Mouse (Mus musculus): ENCODE data around the gene Pold4. TPM values are rescaled to one million over a fixed set of nuclear protein-coding genes. Genes with fewer than 3 reads are reported as not detected.
"Not testable (repeated sequence)": the region's sequence is repeated elsewhere in the genome, so short reads cannot be mapped to it uniquely, and the experiment has no call there.

Pold4 gene
- polyA plus RNA-seq, 1 experiment from 2014 or later: 21.1 TPM

DNA sequence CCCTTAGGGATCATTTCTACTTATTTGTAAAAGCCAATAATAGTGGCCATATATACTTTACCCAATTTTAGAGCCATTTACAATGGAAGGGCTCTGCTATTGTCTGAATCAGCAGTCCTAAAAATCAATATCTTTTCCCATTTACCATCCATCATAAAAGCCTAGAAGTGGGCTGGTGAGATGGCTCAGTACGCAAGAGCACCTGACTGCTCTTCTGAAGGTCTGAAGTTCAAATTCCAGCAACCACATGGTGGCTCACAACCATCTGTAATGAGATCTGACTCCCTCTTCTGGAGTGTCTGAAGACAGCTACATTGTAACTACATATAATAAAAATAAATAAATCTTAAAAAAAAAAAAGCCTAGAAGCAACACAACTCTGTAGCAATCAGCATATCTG lies 17.0 kb downstream of the Pold4 start:
- 65% methylated on average over 1 of the region's 1 CpGs for WGBS
- ATAC-seq (ENCODE audit: low read depth); H3K9ac ChIP-seq (replicated peaks; ENCODE audit: low read depth, low read length); H3K4me3 ChIP-seq (ENCODE audit: low read depth, low read length); H3K9me3 ChIP-seq (ENCODE audit: control insufficient read depth, low read length); H3K27ac ChIP-seq (ENCODE audit: low read depth, low read length); H3K4me2 ChIP-seq (ENCODE audit: low read depth, low read length); H3K36me3 ChIP-seq (ENCODE audit: control insufficient read depth, insufficient read depth, low read length); H3K27me3 ChIP-seq (ENCODE audit: control insufficient read depth, insufficient read depth, low read length); H3K4me1 ChIP-seq (ENCODE audit: control insufficient read depth, insufficient read depth, low read length): not testable (repeated sequence)

GRCm38 (mm10) chr19:4254230-4254629 lies 22.5 kb downstream of the Pold4 start:
- Histone ChIP-seq H3K27me3 (ENCODE audit: control insufficient read depth, insufficient read depth, low read length) (no peaks in the 10 kb centered on the region), H3K4me1 (ENCODE audit: control insufficient read depth, insufficient read depth, low read length) (0 out of 2 replicates have a peak, but pooled peaks cover 2% of the 10 kb centered on the region), H3K4me2 (ENCODE audit: low read depth, low read length) (no peak overlapping the region), H3K36me3 (ENCODE audit: control insufficient read depth, insufficient read depth, low read length) (no peaks in the 10 kb centered on the region), H3K4me3 (ENCODE audit: low read depth, low read length) (no peak overlapping the region), H3K27ac (ENCODE audit: low read depth, low read length) (no peak overlapping the region), H3K9me3 (ENCODE audit: control insufficient read depth, low read length) (no peaks in the 10 kb centered on the region), H3K9ac (replicated peaks; ENCODE audit: low read depth, low read length) (no peak overlapping the region)
- ATAC-seq (ENCODE audit: low read depth): no peak
- WGBS: 92% methylated on average over 7 of the region's 7 CpGs

GRCm38 (mm10) chr19:4255583-4256162 lies 24.0 kb downstream of the Pold4 start:
- no peak overlapping the region for H3K27ac ChIP-seq (ENCODE audit: low read depth, low read length)
- no peak overlapping the region for H3K4me2 ChIP-seq (ENCODE audit: low read depth, low read length)
- no peaks in the 10 kb centered on the region for H3K36me3 ChIP-seq (ENCODE audit: control insufficient read depth, insufficient read depth, low read length)
- no peaks in the 10 kb centered on the region for H3K9me3 ChIP-seq (ENCODE audit: control insufficient read depth, low read length)
- no peak overlapping the region for H3K9ac ChIP-seq (replicated peaks; ENCODE audit: low read depth, low read length)
- 0 out of 2 replicates have a peak, but pooled peaks cover 2% of the 10 kb centered on the region for H3K4me1 ChIP-seq (ENCODE audit: control insufficient read depth, insufficient read depth, low read length)
- no peak for ATAC-seq (ENCODE audit: low read depth)
- no peak overlapping the region for H3K4me3 ChIP-seq (ENCODE audit: low read depth, low read length)
- H3K27me3 ChIP-seq (ENCODE audit: control insufficient read depth, insufficient read depth, low read length): no peaks in the 10 kb centered on the region
- WGBS: 75% methylated on average over 11 of the region's 11 CpGs

- Histone ChIP-seq H3K36me3 (ENCODE audit: control insufficient read depth, insufficient read depth, low read length) (no peaks in the 10 kb centered on the region), H3K4me3 (ENCODE audit: low read depth, low read length) (peak overlapping the region; percentile 51), H3K27ac (ENCODE audit: low read depth, low read length) (no peak overlapping the region), H3K4me2 (ENCODE audit: low read depth, low read length) (peak overlapping the region; percentile 84), H3K27me3 (ENCODE audit: control insufficient read depth, insufficient read depth, low read length) (no peaks in the 10 kb centered on the region), H3K4me1 (ENCODE audit: control insufficient read depth, insufficient read depth, low read length) (0 out of 2 replicates have a peak, but pooled peaks cover 2% of the 10 kb centered on the region), H3K9ac (replicated peaks; ENCODE audit: low read depth, low read length) (peak overlapping the region; percentile 50), H3K9me3 (ENCODE audit: control insufficient read depth, low read length) (no peaks in the 10 kb centered on the region)
- ATAC-seq (ENCODE audit: low read depth): peak; percentile 93
- under 1% methylated on average over 41 of the region's 41 CpGs for WGBS
These were observed 25.7 kb downstream of the Pold4 start for GRCm38 (mm10) chr19:4257216-4257896.

DNA sequence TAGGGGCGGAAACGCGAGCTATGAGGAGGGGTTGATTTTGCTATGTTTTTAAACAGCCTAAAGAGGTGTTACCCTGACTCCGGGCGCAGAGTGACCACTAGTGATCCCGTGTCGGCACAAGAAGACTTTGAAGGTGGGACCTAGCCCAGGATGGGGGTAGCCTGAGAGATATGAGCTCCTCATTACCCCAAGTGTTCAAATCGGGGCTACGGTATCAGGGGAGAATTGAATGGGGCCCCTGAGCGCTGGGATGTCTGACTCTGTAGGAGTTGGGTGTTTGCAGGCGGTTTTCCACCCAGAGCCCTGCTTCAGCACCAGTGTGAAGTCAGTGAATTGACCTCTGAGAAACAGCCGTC lies 26.2 kb downstream of the Pold4 start:
- Histone ChIP-seq H3K4me1 (ENCODE audit: control insufficient read depth, insufficient read depth, low read length) (0 out of 2 replicates have a peak, but pooled peaks cover 2% of the 10 kb centered on the region), H3K27me3 (ENCODE audit: control insufficient read depth, insufficient read depth, low read length) (no peaks in the 10 kb centered on the region), H3K36me3 (ENCODE audit: control insufficient read depth, insufficient read depth, low read length) (no peaks in the 10 kb centered on the region), H3K4me2 (ENCODE audit: low read depth, low read length) (peak overlapping the region; percentile 84), H3K9me3 (ENCODE audit: control insufficient read depth, low read length) (no peaks in the 10 kb centered on the region), H3K9ac (replicated peaks; ENCODE audit: low read depth, low read length) (peak overlapping the region; percentile 25; the same call in 1 of the 2 replicates), H3K4me3 (ENCODE audit: low read depth, low read length) (peak overlapping the region; percentile 51), H3K27ac (ENCODE audit: low read depth, low read length) (no peak overlapping the region)
- no peak for ATAC-seq (ENCODE audit: low read depth)
- 17% methylated on average over 12 of the region's 12 CpGs for WGBS

GRCm38 (mm10) chr19:4261038-4261698 lies 29.5 kb downstream of the Pold4 start:
- H3K4me2 ChIP-seq (ENCODE audit: low read depth, low read length): no peak overlapping the region
- WGBS: 62% methylated on average over 8 of the region's 8 CpGs
- ATAC-seq (ENCODE audit: low read depth): no peak
- H3K9ac ChIP-seq (replicated peaks; ENCODE audit: low read depth, low read length): no peak overlapping the region
- H3K27me3 ChIP-seq (ENCODE audit: control insufficient read depth, insufficient read depth, low read length): no peaks in the 10 kb centered on the region
- H3K9me3 ChIP-seq (ENCODE audit: control insufficient read depth, low read length): no peaks in the 10 kb centered on the region
- H3K4me3 ChIP-seq (ENCODE audit: low read depth, low read length): no peak overlapping the region
- H3K27ac ChIP-seq (ENCODE audit: low read depth, low read length): no peak overlapping the region
- H3K4me1 ChIP-seq (ENCODE audit: control insufficient read depth, insufficient read depth, low read length): 0 out of 2 replicates have a peak, but pooled peaks cover 2% of the 10 kb centered on the region
- H3K36me3 ChIP-seq (ENCODE audit: control insufficient read depth, insufficient read depth, low read length): no peaks in the 10 kb centered on the region

DNA sequence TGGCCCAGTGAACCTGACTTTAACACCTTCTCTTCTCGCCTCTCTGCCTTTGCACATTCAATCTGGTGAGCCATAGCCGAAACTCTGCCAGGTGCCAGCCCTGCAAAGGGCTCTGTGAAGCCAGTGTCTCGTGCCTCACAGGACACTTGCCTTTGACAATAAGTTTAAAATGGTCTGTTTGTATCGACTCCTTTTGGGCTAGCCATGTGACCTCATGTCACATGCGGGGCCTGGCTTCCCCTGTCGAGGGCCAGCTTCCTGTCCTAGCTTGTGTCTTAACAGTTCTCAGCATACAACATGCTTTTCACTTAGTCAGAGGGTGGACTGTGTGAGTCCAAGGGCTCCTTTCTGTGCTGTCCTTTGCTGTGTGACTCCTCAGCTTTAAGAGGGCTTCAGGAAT lies 31.1 kb downstream of the Pold4 start:
- Histone ChIP-seq H3K4me3 (ENCODE audit: low read depth, low read length) (no peak overlapping the region), H3K9ac (replicated peaks; ENCODE audit: low read depth, low read length) (no peak overlapping the region), H3K4me1 (ENCODE audit: control insufficient read depth, insufficient read depth, low read length) (no peaks in the 10 kb centered on the region), H3K27ac (ENCODE audit: low read depth, low read length) (no peak overlapping the region), H3K4me2 (ENCODE audit: low read depth, low read length) (no peak overlapping the region), H3K9me3 (ENCODE audit: control insufficient read depth, low read length) (no peaks in the 10 kb centered on the region), H3K27me3 (ENCODE audit: control insufficient read depth, insufficient read depth, low read length) (no peaks in the 10 kb centered on the region), H3K36me3 (ENCODE audit: control insufficient read depth, insufficient read depth, low read length) (no peaks in the 10 kb centered on the region)
- ATAC-seq (ENCODE audit: low read depth): no peak
- WGBS: 73% methylated on average over 6 of the region's 6 CpGs

DNA sequence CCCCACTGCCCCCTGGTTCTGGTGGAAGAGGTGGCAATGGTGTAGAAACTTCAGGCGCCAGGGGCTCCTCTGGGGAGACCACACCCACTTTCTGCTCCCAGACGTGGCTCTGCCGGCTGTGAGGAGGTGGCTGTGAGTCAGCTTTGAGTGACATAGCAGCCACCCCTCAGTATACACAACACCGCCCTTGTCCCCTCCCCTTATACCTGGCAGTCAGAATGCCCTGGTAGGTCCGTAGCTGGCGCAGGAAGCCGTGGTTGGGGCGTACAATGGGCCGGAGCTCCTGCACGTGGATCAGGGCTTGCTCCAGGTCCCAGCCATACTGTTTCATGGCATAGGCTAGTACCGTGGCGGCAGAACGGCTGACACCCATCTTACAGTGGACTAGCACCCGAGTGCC lies 32.0 kb downstream of the Pold4 start:
- no peak overlapping the region for H3K4me3 ChIP-seq (ENCODE audit: low read depth, low read length)
- no peaks in the 10 kb centered on the region for H3K9me3 ChIP-seq (ENCODE audit: control insufficient read depth, low read length)
- no peaks in the 10 kb centered on the region for H3K36me3 ChIP-seq (ENCODE audit: control insufficient read depth, insufficient read depth, low read length)
- 73% methylated on average over 14 of the region's 14 CpGs for WGBS
- H3K4me2 ChIP-seq (ENCODE audit: low read depth, low read length): no peak overlapping the region
- no peak overlapping the region for H3K27ac ChIP-seq (ENCODE audit: low read depth, low read length)
- no peak overlapping the region for H3K9ac ChIP-seq (replicated peaks; ENCODE audit: low read depth, low read length)
- H3K27me3 ChIP-seq (ENCODE audit: control insufficient read depth, insufficient read depth, low read length): no peaks in the 10 kb centered on the region
- no peak for ATAC-seq (ENCODE audit: low read depth)
- no peaks in the 10 kb centered on the region; the same call in 1 of the 2 replicates for H3K4me1 ChIP-seq (ENCODE audit: control insufficient read depth, insufficient read depth, low read length)

DNA sequence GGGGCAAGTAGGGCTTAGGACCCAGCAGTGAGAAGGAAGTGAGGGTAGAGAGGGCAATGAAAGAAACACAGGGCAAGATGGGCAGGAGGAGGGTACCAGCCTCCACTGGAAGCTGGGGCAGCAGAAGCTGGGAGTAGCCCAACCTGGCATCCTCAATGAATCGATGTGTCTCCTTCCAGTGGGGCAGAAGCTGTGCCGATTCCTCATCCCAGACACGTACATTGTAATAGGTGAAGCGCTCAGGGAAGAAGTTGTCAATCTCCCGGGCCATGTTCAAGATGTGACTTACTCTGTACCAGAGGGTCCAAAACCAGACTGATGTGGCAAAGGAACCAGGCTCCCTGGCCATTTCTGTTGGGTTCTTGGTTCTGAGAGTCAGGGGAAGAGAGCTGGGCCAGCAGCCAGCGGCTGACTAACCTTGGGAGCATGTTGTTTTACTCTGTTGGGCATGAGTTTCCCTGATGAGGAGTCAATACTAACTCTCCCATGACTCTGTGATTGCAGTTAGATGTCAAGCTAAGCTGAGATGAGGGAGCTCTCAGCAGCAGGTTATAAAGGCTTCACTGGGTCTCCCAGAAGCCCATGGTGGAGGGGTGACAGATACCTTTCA lies 32.6 kb downstream of the Pold4 start:
- Histone ChIP-seq H3K27me3 (ENCODE audit: control insufficient read depth, insufficient read depth, low read length) (no peaks in the 10 kb centered on the region), H3K4me1 (ENCODE audit: control insufficient read depth, insufficient read depth, low read length) (peaks cover 3% of the 10 kb centered on the region; the same call in 1 of the 2 replicates), H3K9ac (replicated peaks; ENCODE audit: low read depth, low read length) (no peak overlapping the region), H3K36me3 (ENCODE audit: control insufficient read depth, insufficient read depth, low read length) (no peaks in the 10 kb centered on the region), H3K4me2 (ENCODE audit: low read depth, low read length) (no peak overlapping the region), H3K27ac (ENCODE audit: low read depth, low read length) (no peak overlapping the region), H3K4me3 (ENCODE audit: low read depth, low read length) (no peak overlapping the region), H3K9me3 (ENCODE audit: control insufficient read depth, low read length) (no peaks in the 10 kb centered on the region)
- ATAC-seq (ENCODE audit: low read depth): no peak
- 91% methylated on average over 6 of the region's 6 CpGs for WGBS
